21 mouse cellular contexts compared by ENCODE assay signal in genomic region chrX:8901906-8902472, GRCm38 (mm10). TPM values are rescaled to one million over a fixed set of nuclear protein-coding genes. Genes with fewer than 3 reads are reported as not detected.
DNase-seq lines count a peak whose midpoint lies in the region; ATAC-seq and TF ChIP-seq lines count a peak whose summit lies in the region.
"Had no signal": no experiment of that assay in that cellular context is flagged by ENCODE, and none has a peak within 500 bp of the region (broad histone marks: within the 10 kb centered on the region; RNA-seq: fewer than 3 reads in every experiment).

No protein-coding gene starts in this region.

- no peak for DNase-seq in frontal cortex, postnatal 25 days (ENCODE audit: low spot score in 2 of 2)
- DNase-seq in right cerebral cortex, adult 18-20 months = peak; percentile 8
- no peak for DNase-seq in right cerebral cortex, adult 2 months (ENCODE audit: low spot score in 2 of 2)
- DNase-seq in hindbrain, postnatal 0 days (ENCODE audit: low spot score) = peak; percentile 9
- DNase-seq in ovary, postnatal 14 days (ENCODE audit: low spot score) = no peak
- no peak for DNase-seq in forebrain, embryonic 10.5 days (ENCODE audit: extremely low spot score, low spot score)
- no peak for DNase-seq in thymus, postnatal 0 days (ENCODE audit: low spot score)
- DNase-seq: adrenal gland, postnatal 36 days; cerebellum, postnatal 25 days; heart, postnatal 4 days; kidney, adult 8-10 months had no signal

- H3K36me3 ChIP-seq in hindbrain, postnatal 0 days (ENCODE audit: insufficient read depth, low read length) = no peaks in the 10 kb centered on the region
- H3K36me3 ChIP-seq in forebrain, embryonic 10.5 days (replicated peaks) = no peaks in the 10 kb centered on the region
- H3K36me3 ChIP-seq: embryonic facial prominence, embryonic 12.5 days; heart, embryonic 13.5 days; limb, embryonic 13.5 days; liver, embryonic 15.5 days had no signal

- peak; percentile 27; the same call in 1 of the 2 replicates for ATAC-seq in frontal cortex, adult (ENCODE audit: low TSS enrichment)
- ATAC-seq in hindbrain, postnatal 0 days = peak; percentile 58; the same call in 1 of the 2 replicates

- 31% methylated on average over 7 of the region's 7 CpGs for WGBS in hindbrain, postnatal 0 days
- 35% methylated on average over 7 of the region's 7 CpGs for WGBS in forebrain, embryonic 10.5 days

- H3K4me1 ChIP-seq in hindbrain, postnatal 0 days (ENCODE audit: insufficient read depth, low read length) = no peaks in the 10 kb centered on the region
- peaks cover 8% of the 10 kb centered on the region for H3K4me1 ChIP-seq in forebrain, embryonic 10.5 days
- H3K4me1 ChIP-seq: embryonic facial prominence, embryonic 12.5 days; heart, embryonic 13.5 days; liver, embryonic 15.5 days had no signal

- no peak overlapping the region for H3K27ac ChIP-seq in hindbrain, postnatal 0 days
- no peak overlapping the region for H3K27ac ChIP-seq in forebrain, embryonic 10.5 days
- H3K27ac ChIP-seq: embryonic facial prominence, embryonic 12.5 days; heart, embryonic 13.5 days; left cerebral cortex, adult 2 months; limb, embryonic 13.5 days; liver, embryonic 15.5 days had no signal

- no peak overlapping the region for H3K4me3 ChIP-seq in hindbrain, postnatal 0 days (ENCODE audit: low read length)
- no peak overlapping the region for H3K4me3 ChIP-seq in forebrain, embryonic 10.5 days
- H3K4me3 ChIP-seq: embryonic facial prominence, embryonic 12.5 days; heart, embryonic 13.5 days; left cerebral cortex, adult 2 months; limb, embryonic 13.5 days; liver, embryonic 15.5 days had no signal

- H3K4me2 ChIP-seq in hindbrain, postnatal 0 days (ENCODE audit: low read depth, low read length) = no peak overlapping the region
- H3K4me2 ChIP-seq: embryonic facial prominence, embryonic 12.5 days; heart, embryonic 13.5 days; limb, embryonic 13.5 days; liver, embryonic 15.5 days had no signal

- TF ChIP-seq CTCF in hindbrain, postnatal 0 days (IDR thresholded peaks at IDR 0.05; ENCODE audit: low read depth) = no peak

- no peak overlapping the region for H3K9ac ChIP-seq in hindbrain, postnatal 0 days (replicated peaks; ENCODE audit: low read length)
- H3K9ac ChIP-seq: embryonic facial prominence, embryonic 12.5 days; heart, embryonic 13.5 days; limb, embryonic 13.5 days; liver, embryonic 15.5 days had no signal

- no peaks in the 10 kb centered on the region for H3K27me3 ChIP-seq in hindbrain, postnatal 0 days (ENCODE audit: insufficient read depth, low read length)
- no peaks in the 10 kb centered on the region for H3K27me3 ChIP-seq in forebrain, embryonic 10.5 days (ENCODE audit: poor library complexity, severe bottlenecking)
- H3K27me3 ChIP-seq: embryonic facial prominence, embryonic 12.5 days; heart, embryonic 13.5 days; limb, embryonic 13.5 days; liver, embryonic 15.5 days had no signal

- no peaks in the 10 kb centered on the region for H3K9me3 ChIP-seq in hindbrain, postnatal 0 days (ENCODE audit: low read length)
- no peaks in the 10 kb centered on the region for H3K9me3 ChIP-seq in forebrain, embryonic 10.5 days
- H3K9me3 ChIP-seq: embryonic facial prominence, embryonic 12.5 days; heart, embryonic 13.5 days; limb, embryonic 13.5 days; liver, embryonic 15.5 days had no signal

RNA-seq across cellular contexts. Expression of gene B630019K06Rik, which starts 9.8 kb away (rescaled TPM):
- total RNA-seq in hindbrain, postnatal 0 days (2014; rRNA removed) = 94.8 and 110 TPM in 2 replicates
- polyA plus RNA-seq in hindbrain, postnatal 0 days (2015; fragmentation: Nextera tagmentation; extraction: Ambion mirVana) = 29.4 and 30.0 TPM in 2 replicates
- polyA plus RNA-seq in forebrain, embryonic 10.5 days (2016; fragmentation: Nextera tagmentation; extraction: Ambion mirVana) = 2.2 and 2.4 TPM in 2 replicates
- 0.67 and 0.78 TPM in 2 replicates for polyA plus RNA-seq in thymus, postnatal 0 days (2015; fragmentation: Nextera tagmentation; extraction: Ambion mirVana)
- total RNA-seq: MEL had no signal

RNA-seq across cellular contexts. Expression of gene Gm5751, which starts 27.9 kb away (rescaled TPM):
- not detected in 2 replicates for total RNA-seq in hindbrain, postnatal 0 days (2014; rRNA removed)
- not detected in 2 replicates for polyA plus RNA-seq in hindbrain, postnatal 0 days (2015; fragmentation: Nextera tagmentation; extraction: Ambion mirVana)
- not detected in 2 replicates for polyA plus RNA-seq in forebrain, embryonic 10.5 days (2016; fragmentation: Nextera tagmentation; extraction: Ambion mirVana)
- polyA plus RNA-seq in thymus, postnatal 0 days (2015; fragmentation: Nextera tagmentation; extraction: Ambion mirVana) = not detected in 2 replicates
- total RNA-seq: adrenal gland, postnatal 36 days; heart, postnatal 4 days; layer of hippocampus, adult 18-20 months; left cerebral cortex, adult 2 months; monocyte, adult 5-6 weeks had no signal
- polyA plus RNA-seq: embryonic facial prominence, embryonic 12.5 days; gonadal fat pad, adult 2 months; heart, embryonic 13.5 days; limb, embryonic 13.5 days; liver, embryonic 15.5 days had no signal

RNA-seq across cellular contexts. Expression of gene Gm6592, which starts 58.2 kb away (rescaled TPM):
- not detected in 2 replicates for total RNA-seq in hindbrain, postnatal 0 days (2014; rRNA removed)
- not detected in 2 replicates for polyA plus RNA-seq in hindbrain, postnatal 0 days (2015; fragmentation: Nextera tagmentation; extraction: Ambion mirVana)
- not detected in 2 replicates for polyA plus RNA-seq in forebrain, embryonic 10.5 days (2016; fragmentation: Nextera tagmentation; extraction: Ambion mirVana)
- not detected in 2 replicates for polyA plus RNA-seq in thymus, postnatal 0 days (2015; fragmentation: Nextera tagmentation; extraction: Ambion mirVana)
- total RNA-seq: adrenal gland, postnatal 36 days; heart, postnatal 4 days; layer of hippocampus, adult 18-20 months; left cerebral cortex, adult 2 months; MEL; monocyte, adult 5-6 weeks had no signal
- polyA plus RNA-seq: embryonic facial prominence, embryonic 12.5 days; gonadal fat pad, adult 2 months; heart, embryonic 13.5 days; limb, embryonic 13.5 days; liver, embryonic 15.5 days had no signal

Comparison
In these comparisons a context has a peak if more than half of its experiments do, and no peak if none do; other contexts are left out.
1. DNase-seq: peak in right cerebral cortex, adult 18-20 months (single experiment) and hindbrain, postnatal 0 days (single experiment); none in frontal cortex, postnatal 25 days (0 of 2), right cerebral cortex, adult 2 months (0 of 2), ovary, postnatal 14 days (single experiment), forebrain, embryonic 10.5 days (single experiment) and thymus, postnatal 0 days (single experiment).